Mouse (Mus musculus) liver, embryonic 14.5 days (tissue): Measurements from ENCODE around the gene Zdhhc19.

ENCODE experiments used
- CTCF ChIP-seq: IDR thresholded peaks from 2 replicates; pipeline ENCODE4 v1.5.1; 2016; ENCODE audit warnings: antibody characterized with exemption, low read depth, control low read depth
- EP300 ChIP-seq: IDR thresholded peaks from 2 replicates; pipeline ENCODE4 v1.6.1; 2016; ENCODE audit warnings: antibody characterized with exemption, low read depth

DNA sequence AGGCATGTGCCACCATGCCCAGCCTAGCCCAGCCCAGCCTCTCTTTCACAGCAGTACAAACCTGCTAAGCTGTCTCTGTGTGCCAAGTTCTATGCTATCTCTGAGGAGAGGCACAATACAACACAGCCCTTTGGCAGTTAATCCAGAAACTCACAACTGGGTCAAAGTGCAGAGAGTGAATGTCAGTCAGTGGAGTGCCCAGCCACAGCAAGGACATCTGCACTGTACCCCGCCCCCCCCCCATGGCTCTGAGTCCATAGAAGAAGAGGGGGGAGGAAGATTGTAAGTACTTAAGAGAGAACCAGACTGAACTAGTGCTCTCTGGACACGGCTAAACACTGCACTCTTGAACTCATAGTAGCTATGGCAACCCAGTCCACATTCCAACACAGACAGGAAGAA, 55.3 kb downstream of the Zdhhc19 start:
- TF ChIP-seq CTCF = no peak
- no peak for TF ChIP-seq EP300
